Mouse (Mus musculus): ENCODE results near the gene Trat1. TPM values are rescaled to one million over a fixed set of nuclear protein-coding genes. Genes with fewer than 3 reads are reported as not detected.

Trat1 gene
- total RNA-seq, 1 experiment, result not detected

DNA sequence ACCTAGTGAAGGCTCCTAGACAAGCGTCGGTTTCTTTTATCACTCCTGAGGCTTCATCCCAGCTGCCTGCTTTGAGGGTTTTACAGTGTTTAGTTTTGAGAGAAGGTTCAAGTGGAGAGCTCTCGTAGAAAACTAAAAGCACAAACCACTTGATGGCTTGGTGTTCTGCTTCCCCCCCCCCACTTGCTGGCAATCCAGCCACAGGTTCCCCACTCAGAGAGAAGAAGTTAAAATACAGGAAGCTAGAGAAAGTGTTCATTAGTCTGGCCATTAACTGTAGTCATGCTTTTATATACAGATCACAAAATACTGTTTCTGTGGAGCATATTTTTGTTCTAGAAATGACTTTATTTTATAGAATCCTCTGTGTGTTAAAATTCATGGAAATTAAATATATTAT lies 30.3 kb downstream of the Trat1 start:
- Histone ChIP-seq H3K27ac (ENCODE audit: insufficient read depth, low read depth, low read length, poor library complexity, severe bottlenecking) (no peak overlapping the region), H3K36me3 (ENCODE audit: control insufficient read depth, insufficient read depth, low read length, poor library complexity, severe bottlenecking) (no peaks in the 10 kb centered on the region), H3K4me1 (ENCODE audit: control insufficient read depth in 2 of 2, insufficient read depth in 2 of 2, low read length in 2 of 2, poor library complexity in 1 of 2) (no peaks in the 10 kb centered on the region), H3K4me3 (ENCODE audit: insufficient read depth in 1 of 2, low read depth in 1 of 2, low read length in 2 of 2, poor library complexity in 1 of 2, severe bottlenecking in 1 of 2) (no peak overlapping the region), H3K9ac (ENCODE audit: insufficient read depth, low read depth, low read length, poor library complexity, severe bottlenecking) (no peak overlapping the region), H3K9me3 (ENCODE audit: control insufficient read depth, insufficient read depth, low read depth, low read length) (no peaks in the 10 kb centered on the region)
- TF ChIP-seq ZNF384 (IDR thresholded peaks at IDR 0.05; ENCODE audit: low read depth, low read length), result no peak
- TF ChIP-seq HCFC1 (IDR thresholded peaks at IDR 0.05; ENCODE audit: borderline replicate concordance, insufficient read depth, low read length), result no peak
- no peak for TF ChIP-seq CHD2 (IDR thresholded peaks at IDR 0.05; ENCODE audit: low read depth, low read length)
- no peak for TF ChIP-seq ZC3H11A (IDR thresholded peaks at IDR 0.05; ENCODE audit: borderline replicate concordance, low read depth, low read length)
- no peak for TF ChIP-seq MAFK (IDR thresholded peaks at IDR 0.05; ENCODE audit: insufficient read depth, low read depth, low read length)
- in situ Hi-C loops (cut with MboI; ENCODE audit: low sequenced_read_pairs in 2 of 2, unreplicated experiment in 2 of 2), result no loop called here
- no peak for DNase-seq (ENCODE audit: low read depth, low spot score)

DNA sequence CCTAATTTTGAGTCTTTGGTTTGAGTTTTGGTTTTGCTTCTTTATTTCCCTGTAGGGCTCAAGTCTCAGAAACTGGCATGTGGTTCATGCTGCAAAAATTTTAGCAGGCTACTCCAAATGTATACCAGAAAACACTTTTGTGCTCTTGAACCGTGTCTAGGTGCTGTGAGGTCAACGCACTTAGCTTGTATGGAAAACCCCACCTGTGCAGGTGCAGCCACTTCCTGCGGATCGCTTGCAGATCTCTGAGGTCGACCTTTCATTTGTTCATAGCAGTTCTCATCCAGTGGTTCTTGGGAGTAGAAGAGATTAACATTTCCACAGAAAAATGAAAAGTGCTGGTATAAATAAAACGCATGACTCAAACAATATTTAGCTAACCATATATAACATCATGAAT lies 31.8 kb downstream of the Trat1 start:
- H3K4me3 ChIP-seq (ENCODE audit: insufficient read depth in 1 of 2, low read depth in 1 of 2, low read length in 2 of 2, poor library complexity in 1 of 2, severe bottlenecking in 1 of 2), result no peak overlapping the region
- no peak overlapping the region for H3K9ac ChIP-seq (ENCODE audit: insufficient read depth, low read depth, low read length, poor library complexity, severe bottlenecking)
- H3K4me1 ChIP-seq (ENCODE audit: control insufficient read depth in 2 of 2, insufficient read depth in 2 of 2, low read length in 2 of 2, poor library complexity in 1 of 2), result no peaks in the 10 kb centered on the region
- TF ChIP-seq CHD2 (IDR thresholded peaks at IDR 0.05; ENCODE audit: low read depth, low read length) (no peak), HCFC1 (IDR thresholded peaks at IDR 0.05; ENCODE audit: borderline replicate concordance, insufficient read depth, low read length) (no peak), ZC3H11A (IDR thresholded peaks at IDR 0.05; ENCODE audit: borderline replicate concordance, low read depth, low read length) (no peak), ZNF384 (IDR thresholded peaks at IDR 0.05; ENCODE audit: low read depth, low read length) (no peak), MAFK (IDR thresholded peaks at IDR 0.05; ENCODE audit: insufficient read depth, low read depth, low read length) (no peak)
- no peaks in the 10 kb centered on the region for H3K36me3 ChIP-seq (ENCODE audit: control insufficient read depth, insufficient read depth, low read length, poor library complexity, severe bottlenecking)
- in situ Hi-C loops (cut with MboI; ENCODE audit: low sequenced_read_pairs in 2 of 2, unreplicated experiment in 2 of 2), result no loop called here
- H3K27ac ChIP-seq (ENCODE audit: insufficient read depth, low read depth, low read length, poor library complexity, severe bottlenecking), result no peak overlapping the region
- no peak for DNase-seq (ENCODE audit: low read depth, low spot score)
- H3K9me3 ChIP-seq (ENCODE audit: control insufficient read depth, insufficient read depth, low read depth, low read length), result no peaks in the 10 kb centered on the region

DNA sequence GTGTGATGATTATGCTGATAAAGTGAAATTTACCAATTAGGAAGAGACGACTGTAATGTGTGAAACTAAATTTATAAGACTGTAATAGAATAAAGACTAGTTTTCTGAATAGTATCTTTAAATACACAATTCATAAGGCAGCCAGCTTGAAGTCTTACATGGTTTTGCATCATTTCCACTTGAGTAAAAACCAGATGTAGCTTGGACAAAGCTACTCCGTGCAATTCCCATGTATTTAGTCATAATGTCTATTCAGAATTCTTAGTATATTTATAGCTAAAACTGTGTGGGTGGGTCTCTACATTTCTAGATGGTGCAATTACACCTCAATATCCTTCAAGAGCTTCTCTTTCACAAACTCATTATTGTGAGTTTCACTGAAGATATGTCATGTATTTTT lies 33.4 kb downstream of the Trat1 start:
- Histone ChIP-seq H3K4me3 (ENCODE audit: insufficient read depth in 1 of 2, low read depth in 1 of 2, low read length in 2 of 2, poor library complexity in 1 of 2, severe bottlenecking in 1 of 2) (no peak overlapping the region), H3K9me3 (ENCODE audit: control insufficient read depth, insufficient read depth, low read depth, low read length) (no peaks in the 10 kb centered on the region), H3K9ac (ENCODE audit: insufficient read depth, low read depth, low read length, poor library complexity, severe bottlenecking) (no peak overlapping the region), H3K27ac (ENCODE audit: insufficient read depth, low read depth, low read length, poor library complexity, severe bottlenecking) (no peak overlapping the region), H3K36me3 (ENCODE audit: control insufficient read depth, insufficient read depth, low read length, poor library complexity, severe bottlenecking) (no peaks in the 10 kb centered on the region), H3K4me1 (ENCODE audit: control insufficient read depth in 2 of 2, insufficient read depth in 2 of 2, low read length in 2 of 2, poor library complexity in 1 of 2) (no peaks in the 10 kb centered on the region)
- in situ Hi-C loops (cut with MboI; ENCODE audit: low sequenced_read_pairs in 2 of 2, unreplicated experiment in 2 of 2), result no loop called here
- TF ChIP-seq ZC3H11A (IDR thresholded peaks at IDR 0.05; ENCODE audit: borderline replicate concordance, low read depth, low read length), result no peak
- no peak for DNase-seq (ENCODE audit: low read depth, low spot score)

DNA sequence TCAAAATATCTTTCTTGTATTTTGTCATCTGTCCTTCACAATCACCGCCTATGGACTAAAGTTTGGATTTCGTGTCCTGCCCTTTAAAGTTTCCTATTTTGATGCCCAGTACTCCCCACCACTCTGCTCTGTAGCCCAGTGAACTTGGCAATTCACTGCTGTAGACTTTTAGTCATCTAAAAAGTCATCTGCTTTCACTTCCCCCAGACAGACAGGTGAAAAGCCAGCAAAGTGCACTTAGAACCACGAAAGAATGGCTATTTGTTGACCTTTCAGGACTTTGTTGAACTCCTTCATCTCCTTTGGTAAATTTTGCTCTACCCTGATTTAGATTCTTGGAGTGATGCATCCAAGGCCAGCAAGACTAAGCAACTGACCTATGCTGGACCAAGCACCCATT lies 34.9 kb downstream of the Trat1 start:
- no peak for DNase-seq (ENCODE audit: low read depth, low spot score)
- Histone ChIP-seq H3K36me3 (ENCODE audit: control insufficient read depth, insufficient read depth, low read length, poor library complexity, severe bottlenecking) (no peaks in the 10 kb centered on the region), H3K4me3 (ENCODE audit: insufficient read depth in 1 of 2, low read depth in 1 of 2, low read length in 2 of 2, poor library complexity in 1 of 2, severe bottlenecking in 1 of 2) (no peak overlapping the region), H3K9me3 (ENCODE audit: control insufficient read depth, insufficient read depth, low read depth, low read length) (no peaks in the 10 kb centered on the region), H3K4me1 (ENCODE audit: control insufficient read depth in 2 of 2, insufficient read depth in 2 of 2, low read length in 2 of 2, poor library complexity in 1 of 2) (no peaks in the 10 kb centered on the region), H3K9ac (ENCODE audit: insufficient read depth, low read depth, low read length, poor library complexity, severe bottlenecking) (no peak overlapping the region), H3K27ac (ENCODE audit: insufficient read depth, low read depth, low read length, poor library complexity, severe bottlenecking) (no peak overlapping the region)
- TF ChIP-seq ZNF384 (IDR thresholded peaks at IDR 0.05; ENCODE audit: low read depth, low read length) (no peak), HCFC1 (IDR thresholded peaks at IDR 0.05; ENCODE audit: borderline replicate concordance, insufficient read depth, low read length) (no peak), CHD2 (IDR thresholded peaks at IDR 0.05; ENCODE audit: low read depth, low read length) (no peak), ZC3H11A (IDR thresholded peaks at IDR 0.05; ENCODE audit: borderline replicate concordance, low read depth, low read length) (no peak), MAFK (IDR thresholded peaks at IDR 0.05; ENCODE audit: insufficient read depth, low read depth, low read length) (no peak)
- in situ Hi-C loops (cut with MboI; ENCODE audit: low sequenced_read_pairs in 2 of 2, unreplicated experiment in 2 of 2), result no loop called here

DNA sequence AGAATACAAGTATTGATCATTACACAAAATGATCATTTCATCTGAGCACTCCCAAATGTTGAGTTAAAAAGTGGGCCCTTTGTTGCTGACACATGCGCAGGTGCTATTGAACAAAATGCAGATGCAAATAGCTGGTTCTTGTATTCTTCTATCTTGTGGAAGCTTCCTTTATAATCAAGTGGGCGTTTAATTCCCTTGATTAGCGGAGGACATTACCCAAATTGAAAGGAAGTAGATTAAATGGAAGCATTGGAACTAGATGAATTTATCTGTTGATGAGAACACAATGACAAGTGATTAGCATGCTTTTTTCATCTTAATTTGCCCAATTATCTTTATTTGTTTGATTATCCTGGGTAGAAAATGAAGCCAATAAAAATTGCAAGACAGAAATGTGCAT lies 51.6 kb downstream of the Trat1 start:
- Histone ChIP-seq H3K4me1 (ENCODE audit: control insufficient read depth in 2 of 2, insufficient read depth in 2 of 2, low read length in 2 of 2, poor library complexity in 1 of 2) (no peaks in the 10 kb centered on the region), H3K27ac (ENCODE audit: insufficient read depth, low read depth, low read length, poor library complexity, severe bottlenecking) (no peak overlapping the region), H3K36me3 (ENCODE audit: control insufficient read depth, insufficient read depth, low read length, poor library complexity, severe bottlenecking) (no peaks in the 10 kb centered on the region), H3K9ac (ENCODE audit: insufficient read depth, low read depth, low read length, poor library complexity, severe bottlenecking) (no peak overlapping the region), H3K9me3 (ENCODE audit: control insufficient read depth, insufficient read depth, low read depth, low read length) (no peaks in the 10 kb centered on the region), H3K4me3 (ENCODE audit: insufficient read depth in 1 of 2, low read depth in 1 of 2, low read length in 2 of 2, poor library complexity in 1 of 2, severe bottlenecking in 1 of 2) (no peak overlapping the region)
- in situ Hi-C loops (cut with MboI; ENCODE audit: low sequenced_read_pairs in 2 of 2, unreplicated experiment in 2 of 2), result no loop called here
- DNase-seq (ENCODE audit: low read depth, low spot score), result no peak
- no peak for TF ChIP-seq ZC3H11A (IDR thresholded peaks at IDR 0.05; ENCODE audit: borderline replicate concordance, low read depth, low read length)
- no peak for TF ChIP-seq ZNF384 (IDR thresholded peaks at IDR 0.05; ENCODE audit: low read depth, low read length)
- no peak for TF ChIP-seq MAFK (IDR thresholded peaks at IDR 0.05; ENCODE audit: insufficient read depth, low read depth, low read length)

Data from ES-E14 (cell line).